Mouse (Mus musculus) liver, embryonic 14.5 days (tissue): ENCODE data around the gene Evx2.

Experiments
- CTCF ChIP-seq: IDR thresholded peaks from 2 replicates; pipeline ENCODE4 v1.5.1; 2016; ENCODE audit warnings: antibody characterized with exemption, low read depth, control low read depth
- EP300 ChIP-seq: IDR thresholded peaks from 2 replicates; pipeline ENCODE4 v1.6.1; 2016; ENCODE audit warnings: antibody characterized with exemption, low read depth

DNA sequence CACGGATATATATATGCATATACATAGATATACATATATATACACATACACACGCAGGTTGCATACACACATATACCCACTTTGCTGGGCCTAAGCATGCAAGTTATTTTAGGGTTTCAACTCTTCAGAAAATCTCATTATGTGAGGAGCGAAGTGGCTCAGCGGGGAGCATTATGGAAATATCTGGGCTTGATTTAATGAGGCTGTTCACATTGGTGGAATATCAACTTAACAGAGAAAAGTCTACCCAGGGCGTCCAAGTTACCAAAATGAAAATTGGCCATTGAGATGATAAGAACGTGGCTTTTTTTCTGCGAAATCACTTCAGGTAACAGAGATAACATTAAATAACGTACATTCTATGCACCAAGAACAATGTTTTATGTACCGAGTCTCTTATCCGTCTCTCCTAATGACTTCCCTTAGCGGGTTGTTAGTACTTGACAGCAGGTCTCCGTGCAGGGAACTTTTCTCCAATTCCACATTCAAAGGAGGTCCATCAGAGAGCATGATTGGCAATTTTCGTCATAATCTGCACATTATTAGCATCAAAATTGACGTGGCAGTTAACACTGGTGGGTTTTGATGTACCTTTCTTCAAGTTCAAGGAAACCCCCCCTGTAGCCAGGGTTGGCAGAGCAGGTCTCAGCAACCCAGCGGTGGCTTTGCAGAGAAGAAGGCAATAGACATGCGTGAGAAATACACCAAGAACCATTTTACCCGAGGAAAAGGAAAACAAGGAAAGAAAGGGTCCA is 5.4 kb downstream of the Evx2 start:
- TF ChIP-seq CTCF (no peak), EP300 (no peak)
